Mouse (Mus musculus): ENCODE results near the gene Bag6. TPM values are rescaled to one million over a fixed set of nuclear protein-coding genes. Genes with fewer than 3 reads are reported as not detected.
A peak's percentile ranks its signal among the peaks of the same experiment; 100 is the strongest.

The Bag6 gene
- polyA plus RNA-seq (2014; fragmentation: Nextera tagmentation; extraction: Ambion mirVana): 105 and 117 TPM in 2 replicates

- H3K9me3 ChIP-seq (ENCODE audit: control insufficient read depth, low read length): no peaks in the 10 kb centered on the region
- no peaks in the 10 kb centered on the region for H3K27me3 ChIP-seq (ENCODE audit: control insufficient read depth, insufficient read depth, low read length)
- DNase-seq (ENCODE audit: low spot score) (peak; percentile 97), ATAC-seq (ENCODE audit: low FRiP score) (peak; percentile 96)
- H3K27ac ChIP-seq (ENCODE audit: low read depth, low read length): peak within 1 kb of the TSS; percentile 90
- peak within 1 kb of the TSS; percentile 78 for H3K4me2 ChIP-seq (replicated peaks; ENCODE audit: low read depth, low read length)
- peak within 1 kb of the TSS; percentile 84 for H3K9ac ChIP-seq (ENCODE audit: low read depth, low read length)
- peak within 1 kb of the TSS; percentile 69 for H3K4me3 ChIP-seq (ENCODE audit: low read depth, low read length)
- peaks cover 4% of the 10 kb centered on the region; the same call in 1 of the 2 replicates for H3K4me1 ChIP-seq (replicated peaks; ENCODE audit: control insufficient read depth, insufficient read depth, low read length)
- peaks cover 8% of the 10 kb centered on the region; the same call in 1 of the 2 replicates for H3K36me3 ChIP-seq (ENCODE audit: control insufficient read depth, insufficient read depth, low read length)
- under 1% methylated on average over 66 of the region's 66 CpGs for WGBS
These were observed at the start of gene Bag6 for GRCm38 (mm10) chr17:35134801-35135590. TSS of gene Bag6 (plus strand) at chr17:35135178.

- H3K27ac ChIP-seq (ENCODE audit: low read depth, low read length): no peak within 1 kb of the TSS
- no peak within 1 kb of the TSS for H3K4me2 ChIP-seq (replicated peaks; ENCODE audit: low read depth, low read length)
- 83% methylated on average over 7 of the region's 7 CpGs for WGBS
- H3K9ac ChIP-seq (ENCODE audit: low read depth, low read length): no peak within 1 kb of the TSS
- ATAC-seq (ENCODE audit: low FRiP score) (no peak), DNase-seq (ENCODE audit: low spot score) (no peak)
- H3K4me1 ChIP-seq (replicated peaks; ENCODE audit: control insufficient read depth, insufficient read depth, low read length): peaks cover 4% of the 10 kb centered on the region; the same call in 1 of the 2 replicates
- no peak within 1 kb of the TSS for H3K4me3 ChIP-seq (ENCODE audit: low read depth, low read length)
- H3K27me3 ChIP-seq (ENCODE audit: control insufficient read depth, insufficient read depth, low read length): no peaks in the 10 kb centered on the region
- no peaks in the 10 kb centered on the region for H3K36me3 ChIP-seq (ENCODE audit: control insufficient read depth, insufficient read depth, low read length)
- H3K9me3 ChIP-seq (ENCODE audit: control insufficient read depth, low read length): no peaks in the 10 kb centered on the region
These were observed 49.6 kb upstream of the Bag6 start, which contains the start of gene Ly6g6f for GRCm38 (mm10) chr17:35085208-35085865. TSS of gene Ly6g6f (minus strand) at chr17:35085610.

GRCm38 (mm10) chr17:35088151-35088550 lies 46.8 kb upstream of the Bag6 start:
- Histone ChIP-seq H3K36me3 (ENCODE audit: control insufficient read depth, insufficient read depth, low read length) (0 out of 2 replicates have a peak, but pooled peaks cover 6% of the 10 kb centered on the region), H3K27me3 (ENCODE audit: control insufficient read depth, insufficient read depth, low read length) (no peaks in the 10 kb centered on the region), H3K4me3 (ENCODE audit: low read depth, low read length) (no peak overlapping the region), H3K9me3 (ENCODE audit: control insufficient read depth, low read length) (no peaks in the 10 kb centered on the region), H3K4me1 (replicated peaks; ENCODE audit: control insufficient read depth, insufficient read depth, low read length) (peaks cover 7% of the 10 kb centered on the region; the same call in 1 of the 2 replicates), H3K27ac (ENCODE audit: low read depth, low read length) (no peak overlapping the region), H3K9ac (ENCODE audit: low read depth, low read length) (no peak overlapping the region), H3K4me2 (replicated peaks; ENCODE audit: low read depth, low read length) (no peak overlapping the region)
- WGBS: 64% methylated on average over 2 of the region's 2 CpGs
- DNase-seq (ENCODE audit: low spot score) (no peak), ATAC-seq (ENCODE audit: low FRiP score) (no peak)

GRCm38 (mm10) chr17:35088825-35089644 lies 45.9 kb upstream of the Bag6 start, which contains the start of gene Abhd16a:
TSS of gene Abhd16a (plus strand) at chr17:35089263.
- H3K27ac ChIP-seq (ENCODE audit: low read depth, low read length): peak within 1 kb of the TSS; percentile 95
- WGBS: 3% methylated on average over 61 of the region's 67 CpGs
- H3K4me3 ChIP-seq (ENCODE audit: low read depth, low read length): peak within 1 kb of the TSS; percentile 54
- H3K9me3 ChIP-seq (ENCODE audit: control insufficient read depth, low read length): no peaks in the 10 kb centered on the region
- 0 out of 2 replicates have a peak, but pooled peaks cover 6% of the 10 kb centered on the region for H3K36me3 ChIP-seq (ENCODE audit: control insufficient read depth, insufficient read depth, low read length)
- peak; percentile 98 for ATAC-seq (ENCODE audit: low FRiP score)
- DNase-seq (ENCODE audit: low spot score): peak; percentile 96
- peak within 1 kb of the TSS; percentile 83 for H3K9ac ChIP-seq (ENCODE audit: low read depth, low read length)
- no peaks in the 10 kb centered on the region for H3K27me3 ChIP-seq (ENCODE audit: control insufficient read depth, insufficient read depth, low read length)
- H3K4me2 ChIP-seq (replicated peaks; ENCODE audit: low read depth, low read length): peak within 1 kb of the TSS; percentile 47
- H3K4me1 ChIP-seq (replicated peaks; ENCODE audit: control insufficient read depth, insufficient read depth, low read length): peaks cover 7% of the 10 kb centered on the region; the same call in 1 of the 2 replicates

- peak overlapping the region; percentile 83 for H3K9ac ChIP-seq (ENCODE audit: low read depth, low read length)
- DNase-seq (ENCODE audit: low spot score) (no peak), ATAC-seq (ENCODE audit: low FRiP score) (no peak)
- 0 out of 2 replicates have a peak, but pooled peaks cover 6% of the 10 kb centered on the region for H3K36me3 ChIP-seq (ENCODE audit: control insufficient read depth, insufficient read depth, low read length)
- WGBS: 76% methylated on average over 8 of the region's 8 CpGs
- H3K4me1 ChIP-seq (replicated peaks; ENCODE audit: control insufficient read depth, insufficient read depth, low read length): peaks cover 7% of the 10 kb centered on the region; the same call in 1 of the 2 replicates
- peak overlapping the region; percentile 47 for H3K4me2 ChIP-seq (replicated peaks; ENCODE audit: low read depth, low read length)
- no peaks in the 10 kb centered on the region for H3K9me3 ChIP-seq (ENCODE audit: control insufficient read depth, low read length)
- H3K27ac ChIP-seq (ENCODE audit: low read depth, low read length): no peak overlapping the region
- H3K4me3 ChIP-seq (ENCODE audit: low read depth, low read length): peak overlapping the region; percentile 54
- no peaks in the 10 kb centered on the region for H3K27me3 ChIP-seq (ENCODE audit: control insufficient read depth, insufficient read depth, low read length)
These were observed 44.6 kb upstream of the Bag6 start for GRCm38 (mm10) chr17:35090166-35090932.

- Histone ChIP-seq H3K36me3 (ENCODE audit: control insufficient read depth, insufficient read depth, low read length) (0 out of 2 replicates have a peak, but pooled peaks cover 6% of the 10 kb centered on the region), H3K4me3 (ENCODE audit: low read depth, low read length) (no peak overlapping the region), H3K27ac (ENCODE audit: low read depth, low read length) (no peak overlapping the region), H3K27me3 (ENCODE audit: control insufficient read depth, insufficient read depth, low read length) (no peaks in the 10 kb centered on the region), H3K4me1 (replicated peaks; ENCODE audit: control insufficient read depth, insufficient read depth, low read length) (peaks cover 7% of the 10 kb centered on the region; the same call in 1 of the 2 replicates), H3K4me2 (replicated peaks; ENCODE audit: low read depth, low read length) (no peak overlapping the region), H3K9ac (ENCODE audit: low read depth, low read length) (no peak overlapping the region), H3K9me3 (ENCODE audit: control insufficient read depth, low read length) (no peaks in the 10 kb centered on the region)
- WGBS: 93% methylated on average over 14 of the region's 14 CpGs
- ATAC-seq (ENCODE audit: low FRiP score): no peak
- DNase-seq (ENCODE audit: low spot score): no peak
These were observed 42.4 kb upstream of the Bag6 start for GRCm38 (mm10) chr17:35092403-35093198.

GRCm38 (mm10) chr17:35094475-35095365 lies 40.3 kb upstream of the Bag6 start:
- ATAC-seq (ENCODE audit: low FRiP score) (no peak), DNase-seq (ENCODE audit: low spot score) (no peak)
- Histone ChIP-seq H3K9ac (ENCODE audit: low read depth, low read length) (no peak overlapping the region), H3K4me2 (replicated peaks; ENCODE audit: low read depth, low read length) (no peak overlapping the region), H3K4me1 (replicated peaks; ENCODE audit: control insufficient read depth, insufficient read depth, low read length) (peaks cover 7% of the 10 kb centered on the region; the same call in 1 of the 2 replicates), H3K27ac (ENCODE audit: low read depth, low read length) (no peak overlapping the region; the same call in 1 of the 2 replicates), H3K4me3 (ENCODE audit: low read depth, low read length) (no peak overlapping the region), H3K36me3 (ENCODE audit: control insufficient read depth, insufficient read depth, low read length) (0 out of 2 replicates have a peak, but pooled peaks cover 6% of the 10 kb centered on the region), H3K9me3 (ENCODE audit: control insufficient read depth, low read length) (no peaks in the 10 kb centered on the region), H3K27me3 (ENCODE audit: control insufficient read depth, insufficient read depth, low read length) (no peaks in the 10 kb centered on the region)
- WGBS: 95% methylated on average over 15 of the region's 15 CpGs
